Mouse (Mus musculus) hindbrain, embryonic 14.5 days (tissue): ENCODE results near the gene Timm44. TPM values are rescaled to one million over a fixed set of nuclear protein-coding genes. Genes with fewer than 3 reads are reported as not detected.

ENCODE experiments used
- ATAC-seq: fragments of 200-750 bp; cut with Nextera tagmentation; 2 replicates; pipeline ENCODE4 v1.8.0; 2017; ENCODE audit warnings: moderate number of reproducible peaks, mild to moderate bottlenecking, moderate TSS enrichment, moderate library complexity; ENCODE audit not compliant: low FRiP score
- DNase-seq: peaks from one replicate; pipeline ENCODE4 v3.0.0-alpha.2; 2015; ENCODE audit warnings: low spot score
- H3K27ac ChIP-seq: fragments of 300-500 bp; sonication (generic); 2 replicates; pipeline ENCODE4 v1.5.1; 2014; ENCODE audit warnings: mild to moderate bottlenecking, moderate library complexity
- H3K27me3 ChIP-seq: fragments of 300-500 bp; sonication (generic); 2 replicates; pipeline ENCODE4 v1.6.1; 2014; ENCODE audit warnings: mild to moderate bottlenecking, low read length, mixed read lengths; ENCODE audit not compliant: control insufficient read depth, insufficient read depth
- H3K36me3 ChIP-seq: fragments of 300-500 bp; sonication (generic); replicated peaks from 2 replicates; pipeline ENCODE4 v1.6.1; 2014; ENCODE audit not compliant: control insufficient read depth, insufficient read depth
- H3K4me1 ChIP-seq: fragments of 300-500 bp; sonication (generic); replicated peaks from 2 replicates; pipeline ENCODE4 v1.6.1; 2014; ENCODE audit warnings: antibody characterized with exemption, low read length, mixed read lengths; ENCODE audit not compliant: control insufficient read depth, insufficient read depth
- H3K4me2 ChIP-seq: fragments of 300-500 bp; sonication (generic); replicated peaks from 2 replicates; pipeline ENCODE4 v1.6.1; 2014; ENCODE audit warnings: mild to moderate bottlenecking, moderate library complexity
- H3K4me3 ChIP-seq: fragments of 300-500 bp; sonication (generic); replicated peaks from 2 replicates; pipeline ENCODE4 v1.5.1; 2014; ENCODE audit warnings: mild to moderate bottlenecking, low read length
- H3K9ac ChIP-seq: fragments of 300-500 bp; sonication (generic); 2 replicates; pipeline ENCODE4 v1.6.1; 2014
- H3K9me3 ChIP-seq: fragments of 300-500 bp; sonication (generic); 2 replicates; pipeline ENCODE4 v1.6.1; 2016; ENCODE audit warnings: low read length; ENCODE audit not compliant: control insufficient read depth
- WGBS: fragments of 180-500 bp; shearing (Covaris S2); extraction: QIAGEN DNeasy Blood & Tissue Kit; methylation state at CpG from one replicate; pipeline ENCODE4 v1.1.7; 2014; 5-methylcytosine and 5-hydroxymethylcytosine counted together
- polyA plus RNA-seq: library from polyadenylated mRNA; unstranded; fragments of >200 nt; fragmentation: Nextera tagmentation; extraction: Ambion mirVana; gene quantifications from 2 replicates; pipeline ENCODE4 v1.2.1, GENCODE M21; 2014

Gene Timm44
- polyA plus RNA-seq, 1 experiment from 2014 or later: 49.1 TPM

DNA sequence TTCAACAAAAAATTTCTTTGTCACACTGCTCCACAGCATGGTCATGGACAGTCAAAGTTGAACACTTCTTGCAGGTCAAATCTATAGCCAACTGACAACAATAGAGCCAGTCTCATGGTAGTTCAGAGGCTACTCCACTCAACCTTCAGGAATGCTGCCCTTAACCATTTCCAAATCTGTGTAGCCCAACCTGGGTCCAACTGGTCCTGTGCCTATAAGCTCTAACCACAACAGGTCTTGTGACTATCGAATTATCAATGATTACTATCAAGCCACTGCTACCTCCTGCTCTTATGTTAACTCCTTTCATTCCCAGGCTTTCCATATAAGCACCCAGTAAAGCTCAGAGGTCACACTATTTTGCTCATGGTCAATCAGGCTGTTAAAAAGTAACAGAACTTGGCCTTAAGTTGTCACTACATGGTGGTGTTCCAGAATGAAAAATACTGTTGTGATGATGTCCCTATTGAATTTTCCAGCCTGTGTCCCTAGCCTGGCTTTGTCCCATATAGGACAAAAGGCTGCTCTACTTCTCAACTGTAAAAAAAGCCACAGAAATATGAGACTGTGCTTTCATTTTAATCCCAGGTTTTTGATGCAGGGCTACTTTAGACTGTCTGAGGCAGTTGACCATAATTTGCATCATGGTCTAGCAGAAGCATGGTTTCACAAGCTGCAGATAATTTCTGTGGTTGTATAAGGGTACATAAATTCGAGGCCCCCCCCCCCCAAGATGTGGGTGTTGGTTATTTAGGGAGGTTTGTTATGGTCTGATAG is 43.3 kb upstream of the Timm44 start:
- 94% methylated on average over 2 of the region's 2 CpGs for WGBS
- no peak overlapping the region for H3K9ac ChIP-seq

DNA sequence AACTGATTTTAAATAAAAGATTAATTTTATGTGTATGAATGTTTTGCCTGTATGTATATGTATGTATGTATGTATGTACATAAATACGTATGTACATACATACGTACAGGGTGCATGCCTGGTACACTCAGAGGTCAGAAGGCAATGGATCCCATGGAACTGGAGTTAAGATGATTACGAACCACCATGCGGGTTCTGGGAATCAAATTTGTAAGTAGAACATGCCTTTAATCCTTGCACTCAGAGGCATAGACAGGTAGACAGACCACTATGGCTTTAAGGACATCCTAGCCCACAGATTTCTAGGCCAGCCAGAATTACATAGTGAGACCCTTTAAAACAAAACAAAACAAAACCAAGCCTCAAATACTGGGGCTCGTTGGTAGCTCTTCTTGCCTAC is 42.4 kb upstream of the Timm44 start:
- no peak overlapping the region for H3K27ac ChIP-seq
- H3K36me3 ChIP-seq: peaks cover 28% of the 10 kb centered on the region
- DNase-seq (no peak), ATAC-seq (no peak)
- no peaks in the 10 kb centered on the region for H3K27me3 ChIP-seq
- WGBS: 94% methylated on average over 5 of the region's 5 CpGs
- H3K9ac ChIP-seq: no peak overlapping the region
- H3K9me3 ChIP-seq: no peaks in the 10 kb centered on the region
- peaks cover 10% of the 10 kb centered on the region for H3K4me1 ChIP-seq
- H3K4me3 ChIP-seq: no peak overlapping the region
- no peak overlapping the region for H3K4me2 ChIP-seq

More for the DNA sequence above, 43.3 kb upstream of the Timm44 start:
- H3K4me1 ChIP-seq: peaks cover 19% of the 10 kb centered on the region
- peaks cover 28% of the 10 kb centered on the region for H3K36me3 ChIP-seq
- H3K4me3 ChIP-seq: no peak overlapping the region
- no peaks in the 10 kb centered on the region for H3K27me3 ChIP-seq
- H3K9me3 ChIP-seq: no peaks in the 10 kb centered on the region
- no peak overlapping the region for H3K4me2 ChIP-seq
- DNase-seq (no peak), ATAC-seq (no peak)
- no peak overlapping the region for H3K27ac ChIP-seq

DNA sequence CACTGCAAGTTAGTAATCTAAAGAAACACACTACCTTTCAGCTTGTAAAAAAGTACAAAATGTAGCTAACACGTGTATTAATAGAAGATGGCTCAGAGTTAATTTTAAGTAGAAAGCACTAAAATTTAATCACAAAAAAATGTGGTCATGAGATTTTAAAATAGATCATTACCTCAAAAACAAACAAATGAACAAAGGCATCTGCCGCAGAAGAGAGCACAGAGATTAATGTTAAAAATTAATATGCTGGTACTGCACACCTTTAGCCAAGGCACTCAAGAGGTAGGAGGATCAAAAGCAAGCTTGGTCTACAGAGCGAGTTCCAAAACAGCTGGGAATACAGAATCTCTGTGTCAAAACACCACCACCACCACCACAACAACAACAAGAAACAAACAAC is 39.1 kb upstream of the Timm44 start:
- peaks cover 27% of the 10 kb centered on the region for H3K36me3 ChIP-seq
- no peaks in the 10 kb centered on the region for H3K27me3 ChIP-seq
- no peak for DNase-seq
- H3K27ac ChIP-seq: no peak overlapping the region
- 95% methylated on average over 3 of the region's 3 CpGs for WGBS
- no peak for ATAC-seq
- H3K4me3 ChIP-seq: no peak overlapping the region
- H3K9me3 ChIP-seq: no peaks in the 10 kb centered on the region
- no peak overlapping the region for H3K9ac ChIP-seq
- no peaks in the 10 kb centered on the region for H3K4me1 ChIP-seq
- no peak overlapping the region for H3K4me2 ChIP-seq

- Histone ChIP-seq H3K27ac (no peak overlapping the region), H3K9me3 (no peaks in the 10 kb centered on the region), H3K4me2 (no peak overlapping the region), H3K9ac (no peak overlapping the region), H3K27me3 (no peaks in the 10 kb centered on the region), H3K4me3 (no peak overlapping the region), H3K36me3 (peaks cover 36% of the 10 kb centered on the region), H3K4me1 (no peaks in the 10 kb centered on the region)
- ATAC-seq: no peak
- no peak for DNase-seq
- 86% methylated on average over 3 of the region's 3 CpGs for WGBS
Observed at GRCm38 (mm10) chr8:4313254-4314124, 37.8 kb upstream of the Timm44 start.

DNA sequence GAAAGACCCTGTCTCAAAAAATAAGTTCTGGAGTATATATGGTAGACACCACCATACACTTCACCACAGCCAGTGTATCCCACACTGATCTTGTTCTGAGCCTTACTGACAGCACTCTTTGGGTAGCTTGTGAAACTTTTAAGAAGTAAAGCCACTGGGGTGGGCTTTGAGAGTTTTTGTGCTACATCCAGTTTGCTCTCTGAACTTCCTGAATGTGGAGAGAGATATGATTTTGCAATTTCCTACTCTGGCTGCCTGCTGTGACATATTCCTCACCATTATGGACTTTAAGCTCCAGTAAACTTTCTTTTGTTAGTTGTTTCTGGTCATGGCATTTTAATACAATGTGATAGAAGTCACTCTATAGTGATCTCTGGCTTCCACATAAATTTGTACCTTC is 36.4 kb upstream of the Timm44 start:
- ATAC-seq (no peak), DNase-seq (no peak)
- Histone ChIP-seq H3K4me3 (no peak overlapping the region), H3K27ac (no peak overlapping the region), H3K4me1 (no peaks in the 10 kb centered on the region), H3K27me3 (no peaks in the 10 kb centered on the region), H3K4me2 (no peak overlapping the region), H3K9me3 (no peaks in the 10 kb centered on the region), H3K9ac (no peak overlapping the region), H3K36me3 (peaks cover 48% of the 10 kb centered on the region)

GRCm38 (mm10) chr8:4305838-4306237 is 30.1 kb upstream of the Timm44 start:
- H3K36me3 ChIP-seq: peaks cover 97% of the 10 kb centered on the region
- no peak for ATAC-seq

DNA sequence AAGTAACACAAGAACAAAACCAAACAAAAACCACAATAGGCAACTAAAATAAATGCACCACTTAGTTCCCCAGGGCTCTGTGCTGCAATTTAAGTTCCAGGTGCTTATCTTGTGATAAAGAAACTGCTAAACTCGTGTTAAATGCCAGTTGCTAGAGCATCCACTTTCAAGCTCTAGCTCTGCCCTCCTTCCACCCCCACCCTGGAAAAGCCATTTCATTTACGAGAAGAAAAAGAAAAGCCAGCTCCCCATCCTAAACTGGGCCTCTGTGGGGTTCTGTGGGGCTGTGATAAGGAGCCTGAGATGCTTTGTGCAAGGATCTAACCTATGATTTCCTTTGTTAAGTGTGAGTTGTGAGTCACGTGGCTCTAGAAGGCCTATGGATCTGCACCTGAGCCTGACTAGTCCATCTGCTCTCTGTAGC is 28.4 kb upstream of the Timm44 start:
- Histone ChIP-seq H3K36me3 (peaks cover 95% of the 10 kb centered on the region), H3K4me2 (no peak overlapping the region), H3K9me3 (no peaks in the 10 kb centered on the region), H3K4me1 (no peaks in the 10 kb centered on the region), H3K4me3 (no peak overlapping the region), H3K27ac (no peak overlapping the region), H3K27me3 (no peaks in the 10 kb centered on the region), H3K9ac (no peak overlapping the region)
- DNase-seq: no peak
- ATAC-seq: no peak
- WGBS: 81% methylated on average over 3 of the region's 3 CpGs

More at GRCm38 (mm10) chr8:4305838-4306237, 30.1 kb upstream of the Timm44 start:
- H3K4me1 ChIP-seq: no peaks in the 10 kb centered on the region
- no peaks in the 10 kb centered on the region for H3K27me3 ChIP-seq
- no peak overlapping the region for H3K4me2 ChIP-seq
- H3K4me3 ChIP-seq: no peak overlapping the region
- WGBS: 95% methylated on average over 2 of the region's 2 CpGs
- H3K27ac ChIP-seq: no peak overlapping the region
- H3K9me3 ChIP-seq: no peaks in the 10 kb centered on the region
- H3K9ac ChIP-seq: no peak overlapping the region
- no peak for DNase-seq

DNA sequence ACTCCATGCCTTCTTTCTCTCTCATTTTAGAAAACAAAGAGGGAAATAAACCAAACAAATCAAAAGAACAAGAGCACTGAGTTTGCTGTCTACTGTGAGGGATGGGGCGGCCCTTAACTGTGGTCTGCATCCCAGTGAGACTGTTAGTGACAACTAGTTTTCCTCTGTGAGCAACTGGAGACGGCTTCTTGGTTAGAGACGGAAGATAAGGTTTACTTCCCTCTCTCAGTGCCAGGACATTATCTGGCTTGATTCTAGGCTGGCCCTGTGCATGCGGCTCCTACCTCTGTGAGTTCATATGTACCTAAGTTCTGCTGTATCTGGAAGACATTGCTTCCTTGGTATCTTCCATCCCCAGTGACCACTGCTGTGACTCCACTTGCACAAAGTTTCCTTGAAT is 22.1 kb upstream of the Timm44 start:
- no peak overlapping the region for H3K27ac ChIP-seq
- no peak overlapping the region for H3K4me2 ChIP-seq
- WGBS: 97% methylated on average over 4 of the region's 4 CpGs
- no peak overlapping the region for H3K9ac ChIP-seq
- no peak for DNase-seq
- no peaks in the 10 kb centered on the region for H3K27me3 ChIP-seq
- H3K4me1 ChIP-seq: no peaks in the 10 kb centered on the region
- no peak for ATAC-seq
- no peaks in the 10 kb centered on the region for H3K9me3 ChIP-seq
- peaks cover 97% of the 10 kb centered on the region for H3K36me3 ChIP-seq
- H3K4me3 ChIP-seq: no peak overlapping the region

DNA sequence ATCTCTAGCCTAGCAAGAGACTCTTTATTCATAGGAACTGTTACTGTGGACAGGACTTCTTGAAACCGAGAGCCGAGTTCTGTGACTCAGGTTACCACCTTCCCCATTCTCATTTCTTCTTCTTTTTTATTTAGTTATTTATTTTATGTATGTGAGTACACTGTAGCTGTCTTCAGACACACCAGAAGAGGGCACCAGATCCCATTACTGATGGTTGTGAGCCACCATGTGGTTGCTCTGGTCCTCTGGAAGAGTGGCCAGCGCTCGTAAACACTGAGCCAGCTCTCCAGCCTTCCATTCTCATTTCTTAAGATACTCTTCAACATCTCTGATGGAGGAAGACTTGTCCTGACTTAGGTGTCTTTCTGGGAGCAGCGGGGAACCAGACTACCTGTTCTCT is 17.0 kb upstream of the Timm44 start:
- Histone ChIP-seq H3K9me3 (no peaks in the 10 kb centered on the region), H3K4me2 (no peak overlapping the region), H3K27me3 (no peaks in the 10 kb centered on the region), H3K36me3 (peaks cover 95% of the 10 kb centered on the region), H3K27ac (no peak overlapping the region), H3K4me3 (no peak overlapping the region), H3K4me1 (no peaks in the 10 kb centered on the region), H3K9ac (no peak overlapping the region)
- WGBS: 92% methylated on average over 5 of the region's 5 CpGs
- ATAC-seq (no peak), DNase-seq (no peak)
